Mouse (Mus musculus): ENCODE measurements around the gene Sec1. TPM values are rescaled to one million over a fixed set of nuclear protein-coding genes. Genes with fewer than 3 reads are reported as not detected.

Gene Sec1
- total RNA-seq, 1 experiment: 4.5 TPM

DNA sequence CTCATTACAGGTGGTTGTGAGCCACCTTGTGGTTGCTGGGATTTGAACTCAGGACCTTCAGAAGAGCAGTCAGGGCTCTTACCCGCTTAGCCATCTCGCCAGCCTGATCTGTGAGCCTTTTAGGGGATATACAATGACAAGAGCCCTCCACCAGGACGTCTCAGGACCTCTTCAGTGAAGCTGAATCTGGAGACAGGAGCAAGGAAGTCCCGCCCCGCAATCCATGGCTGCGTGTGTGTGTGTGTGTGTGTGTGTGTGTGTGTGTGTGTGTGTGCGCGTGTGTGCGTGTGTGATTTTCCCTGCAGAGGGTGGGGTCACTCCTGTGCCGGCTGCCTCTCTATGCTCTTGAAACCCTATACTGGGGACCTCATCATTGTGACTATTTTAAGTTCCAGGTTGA is 45.6 kb upstream of the Sec1 start:
- no peak overlapping the region for H3K9ac ChIP-seq (ENCODE audit: insufficient read depth, low read depth, low read length, poor library complexity, severe bottlenecking)
- no peak for TF ChIP-seq ZC3H11A (IDR thresholded peaks at IDR 0.05; ENCODE audit: borderline replicate concordance, low read depth, low read length)
- TF ChIP-seq MAFK (IDR thresholded peaks at IDR 0.05; ENCODE audit: insufficient read depth, low read depth, low read length): no peak
- TF ChIP-seq CHD2 (IDR thresholded peaks at IDR 0.05; ENCODE audit: low read depth, low read length): no peak
- TF ChIP-seq ZNF384 (IDR thresholded peaks at IDR 0.05; ENCODE audit: low read depth, low read length): no peak
- no peak for TF ChIP-seq HCFC1 (IDR thresholded peaks at IDR 0.05; ENCODE audit: borderline replicate concordance, insufficient read depth, low read length)
- peaks cover 0 to 3% of the 10 kb centered on the region in 2 experiments; a peak in 1 of 4 replicates for H3K4me1 ChIP-seq (ENCODE audit: control insufficient read depth in 2 of 2, insufficient read depth in 2 of 2, low read length in 2 of 2, poor library complexity in 1 of 2)
- no peak overlapping the region for H3K4me3 ChIP-seq (ENCODE audit: insufficient read depth in 1 of 2, low read depth in 1 of 2, low read length in 2 of 2, poor library complexity in 1 of 2, severe bottlenecking in 1 of 2)
- in situ Hi-C loops (cut with MboI; ENCODE audit: low sequenced_read_pairs in 2 of 2, unreplicated experiment in 2 of 2): loop anchor here (10.0 to 25.0 kb wide), 3 partner anchors 65 to 197 kb away; partner anchors contain the start of genes Ccdc114 (in 1 of the 2) and Emp3 (in 1 of the 2)
- H3K36me3 ChIP-seq (ENCODE audit: control insufficient read depth, insufficient read depth, low read length, poor library complexity, severe bottlenecking): no peaks in the 10 kb centered on the region
- DNase-seq (ENCODE audit: low read depth, low spot score): no peak
- H3K9me3 ChIP-seq (ENCODE audit: control insufficient read depth, insufficient read depth, low read depth, low read length): no peaks in the 10 kb centered on the region
- H3K27ac ChIP-seq (ENCODE audit: insufficient read depth, low read depth, low read length, poor library complexity, severe bottlenecking): no peak overlapping the region

GRCm38 (mm10) chr7:45739162-45739763 is 45.1 kb upstream of the Sec1 start:
- Histone ChIP-seq H3K27ac (ENCODE audit: insufficient read depth, low read depth, low read length, poor library complexity, severe bottlenecking) (no peak overlapping the region), H3K4me1 (ENCODE audit: control insufficient read depth in 2 of 2, insufficient read depth in 2 of 2, low read length in 2 of 2, poor library complexity in 1 of 2) (peaks cover 0 to 3% of the 10 kb centered on the region in 2 experiments; a peak in 1 of 4 replicates), H3K4me3 (ENCODE audit: insufficient read depth in 1 of 2, low read depth in 1 of 2, low read length in 2 of 2, poor library complexity in 1 of 2, severe bottlenecking in 1 of 2) (no peak overlapping the region), H3K9me3 (ENCODE audit: control insufficient read depth, insufficient read depth, low read depth, low read length) (no peaks in the 10 kb centered on the region), H3K9ac (ENCODE audit: insufficient read depth, low read depth, low read length, poor library complexity, severe bottlenecking) (no peak overlapping the region), H3K36me3 (ENCODE audit: control insufficient read depth, insufficient read depth, low read length, poor library complexity, severe bottlenecking) (no peaks in the 10 kb centered on the region)
- DNase-seq (ENCODE audit: low read depth, low spot score): no peak
- no peak for TF ChIP-seq HCFC1 (IDR thresholded peaks at IDR 0.05; ENCODE audit: borderline replicate concordance, insufficient read depth, low read length)
- no peak for TF ChIP-seq ZNF384 (IDR thresholded peaks at IDR 0.05; ENCODE audit: low read depth, low read length)
- TF ChIP-seq ZC3H11A (IDR thresholded peaks at IDR 0.05; ENCODE audit: borderline replicate concordance, low read depth, low read length): peak; percentile 13; the same call in 1 of the 2 replicates
- no peak for TF ChIP-seq MAFK (IDR thresholded peaks at IDR 0.05; ENCODE audit: insufficient read depth, low read depth, low read length)
- no peak for TF ChIP-seq CHD2 (IDR thresholded peaks at IDR 0.05; ENCODE audit: low read depth, low read length)
- in situ Hi-C loops (cut with MboI; ENCODE audit: low sequenced_read_pairs in 2 of 2, unreplicated experiment in 2 of 2): loop anchor here (10.0 to 25.0 kb wide), 2 partner anchors 66 to 198 kb away; no protein-coding TSS in a partner anchor

DNA sequence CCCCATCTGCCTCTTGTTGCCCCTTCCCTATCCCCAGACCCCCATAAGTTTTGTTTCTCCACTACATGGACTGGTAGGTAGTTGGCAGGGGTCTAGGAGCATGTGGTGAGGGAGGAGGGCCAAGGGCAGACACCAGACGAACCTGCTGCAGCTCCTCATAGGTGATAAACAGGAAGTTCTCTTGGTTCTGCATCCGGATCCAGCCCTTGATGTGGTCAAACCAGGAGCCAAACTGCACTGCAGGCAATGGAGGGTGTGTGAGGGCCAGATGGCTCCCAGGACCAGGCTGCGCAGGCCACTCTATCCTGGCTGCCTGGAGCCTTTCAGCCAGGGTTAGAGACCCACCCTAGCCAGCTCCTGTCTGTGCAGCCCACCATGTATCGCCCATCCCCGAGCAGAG is 39.3 kb upstream of the Sec1 start:
- Histone ChIP-seq H3K36me3 (ENCODE audit: control insufficient read depth, insufficient read depth, low read length, poor library complexity, severe bottlenecking) (0 out of 2 replicates have a peak, but pooled peaks cover 3% of the 10 kb centered on the region), H3K9ac (ENCODE audit: insufficient read depth, low read depth, low read length, poor library complexity, severe bottlenecking) (no peak overlapping the region), H3K4me3 (ENCODE audit: insufficient read depth in 1 of 2, low read depth in 1 of 2, low read length in 2 of 2, poor library complexity in 1 of 2, severe bottlenecking in 1 of 2) (no peak overlapping the region), H3K9me3 (ENCODE audit: control insufficient read depth, insufficient read depth, low read depth, low read length) (no peaks in the 10 kb centered on the region), H3K27ac (ENCODE audit: insufficient read depth, low read depth, low read length, poor library complexity, severe bottlenecking) (no peak overlapping the region), H3K4me1 (ENCODE audit: control insufficient read depth in 2 of 2, insufficient read depth in 2 of 2, low read length in 2 of 2, poor library complexity in 1 of 2) (peaks cover 2 to 18% of the 10 kb centered on the region in 2 experiments; a peak in 1 of 4 replicates)
- TF ChIP-seq MAFK (IDR thresholded peaks at IDR 0.05; ENCODE audit: insufficient read depth, low read depth, low read length) (no peak), CHD2 (IDR thresholded peaks at IDR 0.05; ENCODE audit: low read depth, low read length) (no peak), HCFC1 (IDR thresholded peaks at IDR 0.05; ENCODE audit: borderline replicate concordance, insufficient read depth, low read length) (no peak), ZNF384 (IDR thresholded peaks at IDR 0.05; ENCODE audit: low read depth, low read length) (no peak), ZC3H11A (IDR thresholded peaks at IDR 0.05; ENCODE audit: borderline replicate concordance, low read depth, low read length) (no peak)
- in situ Hi-C loops (cut with MboI; ENCODE audit: low sequenced_read_pairs in 2 of 2, unreplicated experiment in 2 of 2): loop anchor here (10.0 to 25.0 kb wide), 2 partner anchors 71 to 204 kb away; no protein-coding TSS in a partner anchor
- DNase-seq (ENCODE audit: low read depth, low spot score): no peak

DNA sequence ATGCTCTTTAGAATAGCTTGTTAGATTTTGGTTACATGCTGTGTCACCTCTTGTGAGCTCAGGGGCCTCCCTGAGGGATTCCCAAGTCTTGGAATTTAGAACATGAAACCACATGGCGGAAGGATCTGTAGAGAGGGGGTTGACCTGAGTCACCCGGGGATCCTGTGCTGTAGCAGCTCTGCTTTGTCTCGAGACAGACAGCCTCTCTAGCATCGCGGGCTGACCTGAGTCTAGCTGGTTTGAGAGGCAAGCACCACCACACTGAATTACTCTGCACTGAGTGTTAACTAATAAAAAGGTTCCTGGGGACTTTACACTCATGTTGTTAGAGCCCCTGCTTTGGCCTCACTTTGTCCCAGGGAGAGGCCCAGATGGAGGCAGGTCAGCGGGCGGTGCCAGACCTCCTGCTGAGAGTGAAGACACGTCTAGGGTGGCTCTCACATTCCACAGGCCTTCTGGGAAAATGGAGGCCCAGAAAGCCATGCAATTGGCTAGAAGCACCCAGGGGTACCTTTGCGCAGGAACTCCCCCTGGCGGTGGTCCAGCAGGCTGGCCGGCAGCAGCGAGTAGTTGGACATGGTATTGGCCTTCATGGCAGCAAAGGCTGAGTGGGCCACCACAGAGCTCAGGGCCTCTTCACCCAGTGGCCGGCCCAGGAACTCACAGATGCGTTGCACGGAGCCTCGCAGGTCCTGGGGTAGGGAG is 36.7 kb upstream of the Sec1 start:
- no peak overlapping the region for H3K9ac ChIP-seq (ENCODE audit: insufficient read depth, low read depth, low read length, poor library complexity, severe bottlenecking)
- TF ChIP-seq MAFK (IDR thresholded peaks at IDR 0.05; ENCODE audit: insufficient read depth, low read depth, low read length): no peak
- TF ChIP-seq ZC3H11A (IDR thresholded peaks at IDR 0.05; ENCODE audit: borderline replicate concordance, low read depth, low read length): no peak
- no peak for TF ChIP-seq CHD2 (IDR thresholded peaks at IDR 0.05; ENCODE audit: low read depth, low read length)
- TF ChIP-seq ZNF384 (IDR thresholded peaks at IDR 0.05; ENCODE audit: low read depth, low read length): no peak
- TF ChIP-seq HCFC1 (IDR thresholded peaks at IDR 0.05; ENCODE audit: borderline replicate concordance, insufficient read depth, low read length): no peak
- peak; percentile 75 for DNase-seq (ENCODE audit: low read depth, low spot score)
- in situ Hi-C loops (cut with MboI; ENCODE audit: low sequenced_read_pairs in 2 of 2, unreplicated experiment in 2 of 2): loop anchor here (10.0 to 25.0 kb wide), 2 partner anchors 74 to 206 kb away; no protein-coding TSS in a partner anchor
- no peak overlapping the region for H3K4me3 ChIP-seq (ENCODE audit: insufficient read depth in 1 of 2, low read depth in 1 of 2, low read length in 2 of 2, poor library complexity in 1 of 2, severe bottlenecking in 1 of 2)
- H3K36me3 ChIP-seq (ENCODE audit: control insufficient read depth, insufficient read depth, low read length, poor library complexity, severe bottlenecking): peaks cover 3% of the 10 kb centered on the region; the same call in 1 of the 2 replicates
- no peaks in the 10 kb centered on the region for H3K9me3 ChIP-seq (ENCODE audit: control insufficient read depth, insufficient read depth, low read depth, low read length)
- no peak overlapping the region for H3K27ac ChIP-seq (ENCODE audit: insufficient read depth, low read depth, low read length, poor library complexity, severe bottlenecking)
- H3K4me1 ChIP-seq (ENCODE audit: control insufficient read depth in 2 of 2, insufficient read depth in 2 of 2, low read length in 2 of 2, poor library complexity in 1 of 2): peaks cover 2 to 18% of the 10 kb centered on the region in 2 experiments; a peak in 1 of 4 replicates
